Mouse (Mus musculus): ENCODE data around the gene Madd.

DNA sequence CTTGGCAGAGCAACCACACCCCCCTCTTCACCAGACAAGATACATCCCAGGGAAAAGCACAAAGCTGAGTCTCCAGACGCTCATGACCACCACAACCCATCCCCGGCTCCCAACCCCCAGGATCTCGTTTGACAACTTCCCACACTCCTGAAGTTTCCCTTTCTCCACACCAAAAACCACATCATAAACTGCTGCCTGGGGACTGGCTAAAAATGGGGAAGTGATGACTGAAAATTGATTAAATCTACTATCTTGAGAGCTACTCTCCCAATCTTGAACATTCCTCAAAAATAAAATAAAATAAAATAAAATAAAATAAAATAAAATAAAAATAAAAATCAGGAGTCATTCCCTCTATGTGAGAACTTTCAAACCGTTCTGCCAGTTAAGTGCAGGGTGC is 20.7 kb downstream of the Madd start:
- TF ChIP-seq CTCF (IDR thresholded peaks at IDR 0.05; ENCODE audit: extremely low read depth, insufficient read depth, low read length): no peak
- TF ChIP-seq POLR2A (IDR thresholded peaks at IDR 0.05; ENCODE audit: extremely low read depth, insufficient read depth, low read length): no peak

All from cortical plate, adult 2 months (tissue).